31 mouse cellular contexts compared by ENCODE assay signal in genomic region chr1:11650137-11650536, GRCm38 (mm10).
DNase-seq lines count a peak whose midpoint lies in the region; ATAC-seq lines count a peak whose summit lies in the region.
"Had no signal": no experiment of that assay in that cellular context is flagged by ENCODE, and none has a peak within 500 bp of the region (broad histone marks: within the 10 kb centered on the region; RNA-seq: fewer than 3 reads in every experiment).

No protein-coding gene starts in this region.

- H3K27me3 ChIP-seq in embryonic facial prominence, embryonic 14.5 days (replicated peaks; ENCODE audit: control insufficient read depth, insufficient read depth, low read length) = no peaks in the 10 kb centered on the region
- H3K27me3 ChIP-seq in embryonic facial prominence, embryonic 10.5 days (replicated peaks; ENCODE audit: low read depth, poor library complexity, severe bottlenecking) = no peaks in the 10 kb centered on the region
- H3K27me3 ChIP-seq in hindbrain, embryonic 12.5 days = no peaks in the 10 kb centered on the region
- H3K27me3 ChIP-seq: CH12.LX; heart, embryonic 13.5 days; limb, embryonic 12.5 days; liver, embryonic 15.5 days; midbrain, embryonic 15.5 days had no signal

- H3K4me1 ChIP-seq in embryonic facial prominence, embryonic 14.5 days (ENCODE audit: control insufficient read depth, insufficient read depth, low read length) = peaks cover 5% of the 10 kb centered on the region
- H3K4me1 ChIP-seq in embryonic facial prominence, embryonic 10.5 days = no peaks in the 10 kb centered on the region
- H3K4me1 ChIP-seq in hindbrain, embryonic 12.5 days = no peaks in the 10 kb centered on the region
- H3K4me1 ChIP-seq: heart, embryonic 13.5 days; hindbrain, embryonic 10.5 days; limb, embryonic 12.5 days; liver, embryonic 15.5 days; midbrain, embryonic 10.5 days; midbrain, embryonic 15.5 days had no signal

- no peak for ATAC-seq in embryonic facial prominence, embryonic 14.5 days (ENCODE audit: low read depth)
- no peak for ATAC-seq in hindbrain, embryonic 12.5 days (ENCODE audit: low FRiP score)
- ATAC-seq: activated CD4-positive, CD25-positive, alpha-beta regulatory T cell, adult 4 months; hindbrain, embryonic 16.5 days; midbrain, embryonic 15.5 days had no signal

- no peak overlapping the region for H3K4me2 ChIP-seq in embryonic facial prominence, embryonic 14.5 days (ENCODE audit: low read depth, low read length)
- no peak overlapping the region for H3K4me2 ChIP-seq in hindbrain, embryonic 12.5 days (replicated peaks)
- H3K4me2 ChIP-seq: heart, embryonic 13.5 days; limb, embryonic 12.5 days; liver, embryonic 15.5 days; lung, embryonic 14.5 days; midbrain, embryonic 15.5 days had no signal

- no peak overlapping the region for H3K9ac ChIP-seq in embryonic facial prominence, embryonic 14.5 days (ENCODE audit: low read depth, low read length)
- no peak overlapping the region for H3K9ac ChIP-seq in hindbrain, embryonic 12.5 days
- H3K9ac ChIP-seq: heart, embryonic 13.5 days; limb, embryonic 12.5 days; liver, embryonic 15.5 days; lung, embryonic 14.5 days; midbrain, embryonic 15.5 days had no signal

- H3K36me3 ChIP-seq in embryonic facial prominence, embryonic 14.5 days (ENCODE audit: control insufficient read depth, insufficient read depth, low read length) = no peaks in the 10 kb centered on the region
- no peaks in the 10 kb centered on the region for H3K36me3 ChIP-seq in embryonic facial prominence, embryonic 10.5 days (replicated peaks)
- H3K36me3 ChIP-seq in hindbrain, embryonic 12.5 days = no peaks in the 10 kb centered on the region
- H3K36me3 ChIP-seq: heart, embryonic 13.5 days; hindbrain, embryonic 10.5 days; limb, embryonic 12.5 days; liver, embryonic 15.5 days; midbrain, embryonic 10.5 days; midbrain, embryonic 15.5 days had no signal

- no peak overlapping the region for H3K4me3 ChIP-seq in embryonic facial prominence, embryonic 14.5 days (ENCODE audit: low read depth, low read length)
- no peak overlapping the region for H3K4me3 ChIP-seq in embryonic facial prominence, embryonic 10.5 days
- no peak overlapping the region for H3K4me3 ChIP-seq in hindbrain, embryonic 12.5 days
- H3K4me3 ChIP-seq: heart, embryonic 13.5 days; hindbrain, embryonic 10.5 days; left cerebral cortex, adult 2 months; limb, embryonic 12.5 days; liver, embryonic 15.5 days; midbrain, embryonic 10.5 days; midbrain, embryonic 15.5 days had no signal

- peak; percentile 7 for DNase-seq in embryonic facial prominence, embryonic 14.5 days (ENCODE audit: low spot score)
- DNase-seq in embryonic facial prominence, embryonic 10.5 days (ENCODE audit: low spot score) = no peak
- peak; percentile 17 for DNase-seq in layer of hippocampus, adult 11-12 months (ENCODE audit: low spot score)
- no peak for DNase-seq in layer of hippocampus, adult 9-10 months (ENCODE audit: low spot score)
- peak; percentile 55 for DNase-seq in brain, adult 2 months (ENCODE audit: low read depth, low spot score)
- DNase-seq in layer of hippocampus, postnatal 36 days = peak; percentile 27 to 31
- no peak for DNase-seq in spleen, postnatal 36 days (ENCODE audit: low spot score in 2 of 2)
- DNase-seq: adrenal gland, adult 2 months; adrenal gland, postnatal 36 days; cerebellum, adult 8-10 months; cerebellum, postnatal 25 days; heart, postnatal 10 days; kidney, adult 2 months; kidney, postnatal 36 days; lung, embryonic 14.5 days; right cerebral cortex, postnatal 14 days; spleen, adult 18-20 months; thymus, adult 2 months; thymus, postnatal 36 days had no signal

- no peak overlapping the region for H3K27ac ChIP-seq in embryonic facial prominence, embryonic 14.5 days (replicated peaks; ENCODE audit: low read depth, low read length)
- no peak overlapping the region for H3K27ac ChIP-seq in embryonic facial prominence, embryonic 10.5 days (replicated peaks)
- H3K27ac ChIP-seq in hindbrain, embryonic 12.5 days = no peak overlapping the region
- H3K27ac ChIP-seq: heart, embryonic 13.5 days; hindbrain, embryonic 10.5 days; left cerebral cortex, adult 2 months; limb, embryonic 12.5 days; liver, embryonic 15.5 days; midbrain, embryonic 10.5 days; midbrain, embryonic 15.5 days; stomach, postnatal 0 days had no signal

- no peaks in the 10 kb centered on the region for H3K9me3 ChIP-seq in embryonic facial prominence, embryonic 14.5 days (ENCODE audit: control insufficient read depth, low read length)
- no peaks in the 10 kb centered on the region for H3K9me3 ChIP-seq in embryonic facial prominence, embryonic 10.5 days
- H3K9me3 ChIP-seq in hindbrain, embryonic 12.5 days (replicated peaks) = no peaks in the 10 kb centered on the region
- H3K9me3 ChIP-seq: heart, embryonic 13.5 days; hindbrain, embryonic 10.5 days; limb, embryonic 12.5 days; liver, embryonic 15.5 days; midbrain, embryonic 10.5 days; midbrain, embryonic 15.5 days had no signal

Comparison
In these comparisons a context has a peak if more than half of its experiments do, and no peak if none do; other contexts are left out.
1. DNase-seq: peak in embryonic facial prominence, embryonic 14.5 days (single experiment), layer of hippocampus, adult 11-12 months (single experiment), brain, adult 2 months (single experiment) and layer of hippocampus, postnatal 36 days (2 of 2); none in embryonic facial prominence, embryonic 10.5 days (single experiment), layer of hippocampus, adult 9-10 months (single experiment) and spleen, postnatal 36 days (0 of 2).